Mouse (Mus musculus) hindbrain, embryonic 15.5 days (tissue): ENCODE measurements around the gene Rnf5. TPM values are rescaled to one million over a fixed set of nuclear protein-coding genes. Genes with fewer than 3 reads are reported as not detected.

Experiments
- ATAC-seq: fragments of 200-750 bp; cut with Nextera tagmentation; 2 replicates; pipeline ENCODE4 v1.8.0; 2017; ENCODE audit warnings: low read depth, moderate number of reproducible peaks, moderate TSS enrichment; ENCODE audit not compliant: low FRiP score
- H3K27ac ChIP-seq: fragments of 300-500 bp; sonication (generic); replicated peaks from 2 replicates; pipeline ENCODE4 v1.5.1; 2015; ENCODE audit warnings: mild to moderate bottlenecking, inconsistent platforms
- H3K27me3 ChIP-seq: fragments of 300-500 bp; sonication (generic); 2 replicates; pipeline ENCODE4 v1.6.1; 2015; ENCODE audit warnings: control low read depth, inconsistent platforms
- H3K36me3 ChIP-seq: fragments of 300-500 bp; sonication (generic); 2 replicates; pipeline ENCODE4 v1.6.1; 2015; ENCODE audit warnings: control low read depth, inconsistent platforms
- H3K4me1 ChIP-seq: fragments of 300-500 bp; sonication (generic); replicated peaks from 2 replicates; pipeline ENCODE4 v1.6.1; 2015; ENCODE audit warnings: control low read depth, inconsistent platforms
- H3K4me2 ChIP-seq: fragments of 300-500 bp; sonication (generic); 2 replicates; pipeline ENCODE4 v1.6.1; 2015; ENCODE audit warnings: moderate library complexity, mild to moderate bottlenecking, inconsistent platforms
- H3K4me3 ChIP-seq: fragments of 300-500 bp; sonication (generic); 2 replicates; pipeline ENCODE4 v1.5.1; 2015; ENCODE audit warnings: mild to moderate bottlenecking, inconsistent platforms
- H3K9ac ChIP-seq: fragments of 300-500 bp; sonication (generic); 2 replicates; pipeline ENCODE4 v1.6.1; 2015; ENCODE audit warnings: inconsistent platforms
- H3K9me3 ChIP-seq: fragments of 300-500 bp; sonication (generic); 2 replicates; pipeline ENCODE4 v1.6.1; 2016; ENCODE audit warnings: control low read depth, inconsistent platforms
- WGBS: fragments of 180-500 bp; shearing (Covaris S2); methylation state at CpG from one replicate; pipeline ENCODE4 v1.1.7; 2015; 5-methylcytosine and 5-hydroxymethylcytosine counted together
- polyA plus RNA-seq: library from polyadenylated mRNA; unstranded; fragments of >200 nt; fragmentation: Nextera tagmentation; extraction: Ambion mirVana; gene quantifications from 2 replicates; pipeline ENCODE4 v1.2.1, GENCODE M21; 2015

The Rnf5 gene
- polyA plus RNA-seq, 1 experiment from 2014 or later, result 283 TPM

GRCm38 (mm10) chr17:34555483-34555882 lies 48.0 kb downstream of the Rnf5 start:
- Histone ChIP-seq H3K4me1 (no peaks in the 10 kb centered on the region), H3K9me3 (no peaks in the 10 kb centered on the region), H3K4me3 (no peak overlapping the region), H3K27me3 (no peaks in the 10 kb centered on the region), H3K27ac (no peak overlapping the region), H3K4me2 (no peak overlapping the region), H3K36me3 (no peaks in the 10 kb centered on the region), H3K9ac (no peak overlapping the region)
- WGBS, result 29% methylated on average over 5 of the region's 5 CpGs
- ATAC-seq, result no peak

Other genes starting within 250 kb of the Rnf5 start
- gene Btnl2, start 248.9 kb downstream of the Rnf5 start, polyA plus RNA-seq, result 0.05 TPM in 1 of 2 replicates, not detected in the other
- not detected in 2 replicates for gene Btnl1, start 226.6 kb downstream of the Rnf5 start, polyA plus RNA-seq
- gene BC051142, start 204.9 kb downstream of the Rnf5 start, polyA plus RNA-seq, result 4.8 and 5.5 TPM in 2 replicates
- gene Btnl4, start 126.4 kb downstream of the Rnf5 start, polyA plus RNA-seq, result not detected in 2 replicates
- not detected in 2 replicates for gene Btnl6, start 86.3 kb downstream of the Rnf5 start, polyA plus RNA-seq
- 7.8 and 7.9 TPM in 2 replicates for gene Notch4, start 39.4 kb downstream of the Rnf5 start, polyA plus RNA-seq
- gene Gpsm3, start 13.9 kb downstream of the Rnf5 start, polyA plus RNA-seq, result 4.1 TPM in 2 replicates
- 8.9 TPM in 2 replicates for gene Pbx2, start 12.4 kb downstream of the Rnf5 start, polyA plus RNA-seq
- 1.8 TPM in 2 replicates for gene Ager, start 5.8 kb downstream of the Rnf5 start, polyA plus RNA-seq
- 123 and 142 TPM in 2 replicates for gene Agpat1, start 572 bp upstream of the Rnf5 start, polyA plus RNA-seq
- 10.1 and 12.8 TPM in 2 replicates for gene Egfl8, start 12.3 kb upstream of the Rnf5 start, polyA plus RNA-seq
- 19.1 and 20.4 TPM in 2 replicates for gene Ppt2, start 24.8 kb upstream of the Rnf5 start, polyA plus RNA-seq
- gene Prrt1, start 25.8 kb upstream of the Rnf5 start, polyA plus RNA-seq, result 6.8 and 9.8 TPM in 2 replicates
- 16.1 and 16.4 TPM in 2 replicates for gene Fkbpl, start 41.1 kb upstream of the Rnf5 start, polyA plus RNA-seq
- gene Atf6b, start 43.5 kb upstream of the Rnf5 start, polyA plus RNA-seq, result 108 and 120 TPM in 2 replicates
- 0.27 and 0.31 TPM in 2 replicates for gene Tnxb, start 66.8 kb upstream of the Rnf5 start, polyA plus RNA-seq
- 0.21 and 0.47 TPM in 2 replicates for gene C4b, start 140.2 kb upstream of the Rnf5 start, polyA plus RNA-seq
- not detected in 2 replicates for gene Cyp21a1, start 200.9 kb upstream of the Rnf5 start, polyA plus RNA-seq
- 43.9 TPM in 2 replicates for gene Stk19, start 233.3 kb upstream of the Rnf5 start, polyA plus RNA-seq
- gene Dxo, start 233.3 kb upstream of the Rnf5 start, polyA plus RNA-seq, result 67.2 and 68.3 TPM in 2 replicates
- 59.4 and 63.4 TPM in 2 replicates for gene Skiv2l, start 246.5 kb upstream of the Rnf5 start, polyA plus RNA-seq
- gene Nelfe, start 246.7 kb upstream of the Rnf5 start, polyA plus RNA-seq, result 81.0 and 94.4 TPM in 2 replicates